Mouse (Mus musculus) liver, postnatal 0 days (tissue): ENCODE data around the gene Trpm3. TPM values are rescaled to one million over a fixed set of nuclear protein-coding genes. Genes with fewer than 3 reads are reported as not detected.

Experiments
- ATAC-seq: fragments of 200-750 bp; cut with Nextera tagmentation; 2 replicates; pipeline ENCODE4 v1.8.0; 2017; ENCODE audit warnings: mild to moderate bottlenecking, moderate library complexity
- DNase-seq: peaks from one replicate; pipeline ENCODE4 v3.0.0-alpha.2; 2016
- H3K27ac ChIP-seq: fragments of 300-500 bp; sonication (generic); 2 replicates; pipeline ENCODE4 v1.5.1; 2014; ENCODE audit warnings: antibody characterized with exemption, moderate library complexity, mild to moderate bottlenecking, low read depth
- H3K27me3 ChIP-seq: fragments of 300-500 bp; sonication (generic); 2 replicates; pipeline ENCODE4 v1.6.1; 2014; ENCODE audit warnings: low read length, control low read depth, mixed read lengths; ENCODE audit not compliant: insufficient read depth
- H3K36me3 ChIP-seq: fragments of 300-500 bp; sonication (generic); replicated peaks from 2 replicates; pipeline ENCODE4 v1.6.1; 2014; ENCODE audit warnings: mild to moderate bottlenecking, control low read depth, low read length, moderate library complexity, mixed read lengths; ENCODE audit not compliant: insufficient read depth
- H3K4me1 ChIP-seq: fragments of 300-500 bp; sonication (generic); 2 replicates; pipeline ENCODE4 v1.6.1; 2014; ENCODE audit warnings: antibody characterized with exemption, mild to moderate bottlenecking, control low read depth; ENCODE audit not compliant: insufficient read depth
- H3K4me2 ChIP-seq: fragments of 300-500 bp; sonication (generic); 2 replicates; pipeline ENCODE4 v1.6.1; 2014; ENCODE audit warnings: low read depth, mild to moderate bottlenecking, low read length, moderate library complexity, mixed read lengths
- H3K4me3 ChIP-seq: fragments of 300-500 bp; sonication (generic); 2 replicates; pipeline ENCODE4 v1.5.1; 2014; ENCODE audit warnings: low read depth, low read length
- H3K9ac ChIP-seq: fragments of 300-500 bp; sonication (generic); replicated peaks from 2 replicates; pipeline ENCODE4 v1.6.1; 2014; ENCODE audit warnings: mild to moderate bottlenecking, moderate library complexity
- H3K9me3 ChIP-seq: fragments of 300-500 bp; sonication (generic); 2 replicates; pipeline ENCODE4 v1.6.1; 2016; ENCODE audit warnings: mild to moderate bottlenecking, control low read depth, low read length, mixed read lengths
- CTCF ChIP-seq: sonication (generic); IDR thresholded peaks from 2 replicates; pipeline ENCODE4 v1.5.1; 2016; ENCODE audit warnings: antibody characterized with exemption, low read depth
- EP300 ChIP-seq: IDR thresholded peaks from 2 replicates; pipeline ENCODE4 v1.6.1; 2016; ENCODE audit warnings: antibody characterized with exemption, low read depth, mild to moderate bottlenecking
- WGBS: fragments of 180-500 bp; shearing (Covaris S2); extraction: QIAGEN DNeasy Blood & Tissue Kit; methylation state at CpG from one replicate; pipeline ENCODE4 v1.1.7; 2014; ENCODE audit not compliant: insufficient replicate concordance; 5-methylcytosine and 5-hydroxymethylcytosine counted together
- polyA plus RNA-seq: library from polyadenylated mRNA; unstranded; fragments of >200 nt; fragmentation: Nextera tagmentation; extraction: Ambion mirVana; gene quantifications from 2 replicates; pipeline ENCODE4 v1.2.1, GENCODE M21; 2015

The Trpm3 gene
- polyA plus RNA-seq, 1 experiment from 2014 or later: 0.02 TPM

DNA sequence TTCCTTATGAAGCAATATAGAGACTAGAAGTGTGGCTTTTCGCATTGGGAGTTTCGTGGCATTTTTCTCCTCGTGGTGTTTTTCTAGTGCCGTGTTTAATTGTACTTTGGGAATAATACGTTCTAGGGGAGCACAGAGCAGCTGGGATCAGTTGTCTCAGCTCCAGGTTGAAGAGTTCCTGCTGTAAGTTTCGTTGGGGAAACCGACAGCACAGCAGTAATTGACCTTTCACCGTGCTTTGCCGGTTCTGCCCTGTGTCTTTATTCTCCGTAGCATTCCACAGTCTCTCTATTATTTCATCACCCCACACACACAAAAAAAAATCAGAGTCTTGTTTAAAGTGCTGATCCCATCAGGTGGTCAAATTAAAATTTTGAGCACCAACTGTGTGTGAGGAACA lies 496.8 kb downstream of the Trpm3 start:
- no peak overlapping the region for H3K4me2 ChIP-seq
- DNase-seq: no peak

DNA sequence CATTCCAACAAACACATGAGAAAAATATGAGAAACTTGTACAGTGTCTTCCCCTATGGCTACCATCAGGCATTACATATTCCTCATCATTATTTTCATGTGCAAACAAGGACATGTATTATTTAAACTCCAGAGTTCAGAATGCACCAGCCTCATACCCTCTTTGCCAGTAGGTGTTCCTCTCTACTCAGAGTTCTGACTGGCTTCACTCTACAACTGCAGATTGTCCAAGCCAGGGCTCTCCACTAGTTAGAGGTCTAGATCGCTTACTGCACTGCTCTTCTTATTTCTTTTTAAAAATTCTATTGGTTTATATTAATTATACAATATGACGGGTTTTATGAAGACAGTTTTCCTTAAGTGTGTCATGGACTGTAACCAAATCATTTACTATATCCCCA lies 498.9 kb downstream of the Trpm3 start:
- H3K4me1 ChIP-seq: no peaks in the 10 kb centered on the region
- DNase-seq (no peak), ATAC-seq (no peak)
- H3K4me2 ChIP-seq: no peak overlapping the region
- H3K4me3 ChIP-seq: no peak overlapping the region
- H3K36me3 ChIP-seq: no peaks in the 10 kb centered on the region
- no peaks in the 10 kb centered on the region for H3K27me3 ChIP-seq
- 69% methylated on average over 2 of the region's 2 CpGs for WGBS
- no peak overlapping the region for H3K27ac ChIP-seq
- H3K9ac ChIP-seq: no peak overlapping the region
- TF ChIP-seq CTCF (no peak), EP300 (no peak)
- no peaks in the 10 kb centered on the region for H3K9me3 ChIP-seq

More for the DNA sequence above, 496.8 kb downstream of the Trpm3 start:
- Histone ChIP-seq H3K9me3 (no peaks in the 10 kb centered on the region), H3K4me1 (no peaks in the 10 kb centered on the region), H3K9ac (no peak overlapping the region), H3K36me3 (no peaks in the 10 kb centered on the region), H3K27ac (no peak overlapping the region), H3K27me3 (no peaks in the 10 kb centered on the region), H3K4me3 (no peak overlapping the region)
- 70% methylated on average over 10 of the region's 10 CpGs for WGBS
- ATAC-seq: no peak
- TF ChIP-seq CTCF: no peak
- TF ChIP-seq EP300: no peak

DNA sequence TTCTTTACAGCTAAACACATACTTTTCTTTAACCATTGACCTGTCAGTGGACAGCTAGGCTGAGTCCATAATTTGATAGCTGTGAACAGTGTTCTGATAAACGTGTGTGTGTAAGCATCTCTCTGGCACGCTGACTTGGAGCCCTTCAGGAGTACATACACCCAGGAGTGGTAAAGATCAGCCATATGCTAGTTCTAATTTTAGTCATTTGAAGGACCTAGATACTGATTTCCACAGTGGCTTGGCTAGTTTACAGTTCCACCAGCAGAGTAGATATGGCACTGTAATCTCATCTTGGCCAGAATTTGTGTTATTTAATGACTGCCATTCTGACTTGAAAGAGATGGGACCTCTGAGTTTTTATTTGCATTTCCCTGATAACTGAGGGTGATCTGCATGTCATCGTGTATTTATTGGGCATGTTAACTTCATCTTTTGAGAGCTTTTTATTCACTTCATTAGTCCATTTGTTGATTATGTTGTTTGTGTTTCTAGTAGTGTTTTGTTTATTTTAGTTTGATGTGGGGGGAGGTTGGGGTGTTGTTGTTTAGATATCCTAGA lies 499.6 kb downstream of the Trpm3 start:
- TF ChIP-seq EP300 (no peak), CTCF (no peak)
- Histone ChIP-seq H3K9ac (no peak overlapping the region), H3K4me2 (no peak overlapping the region), H3K4me1 (no peaks in the 10 kb centered on the region), H3K27ac (no peak overlapping the region), H3K36me3 (no peaks in the 10 kb centered on the region), H3K4me3 (no peak overlapping the region), H3K27me3 (no peaks in the 10 kb centered on the region), H3K9me3 (no peaks in the 10 kb centered on the region)
- no peak for ATAC-seq
- WGBS: 53% methylated on average over 3 of the region's 3 CpGs
- no peak for DNase-seq

DNA sequence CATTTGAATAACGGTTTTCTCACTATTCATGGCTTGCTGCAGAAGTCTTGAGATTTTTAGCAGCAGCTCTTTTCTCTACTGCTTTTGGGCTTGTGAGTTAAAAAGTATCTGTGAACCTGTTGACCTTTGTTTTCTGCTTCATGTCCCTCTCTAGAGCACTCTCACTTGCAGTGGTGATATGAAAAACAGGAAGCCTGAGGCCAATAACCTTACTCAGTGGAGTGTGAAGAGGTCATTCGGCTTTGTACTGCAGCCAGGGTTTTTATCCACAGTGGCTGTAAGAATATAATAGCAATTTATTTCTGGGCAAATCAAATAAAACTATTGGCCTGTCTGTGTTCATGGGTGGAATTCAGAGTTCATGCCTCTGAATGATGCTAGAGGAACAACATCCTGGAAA lies 503.3 kb downstream of the Trpm3 start:
- no peak overlapping the region for H3K4me2 ChIP-seq
- H3K9ac ChIP-seq: no peak overlapping the region
- no peaks in the 10 kb centered on the region for H3K9me3 ChIP-seq
- no peaks in the 10 kb centered on the region for H3K36me3 ChIP-seq
- WGBS: 57% methylated on average over 2 of the region's 2 CpGs
- H3K4me3 ChIP-seq: no peak overlapping the region
- no peaks in the 10 kb centered on the region for H3K27me3 ChIP-seq
- DNase-seq (no peak), ATAC-seq (no peak)
- TF ChIP-seq EP300 (no peak), CTCF (no peak)
- H3K4me1 ChIP-seq: no peaks in the 10 kb centered on the region
- H3K27ac ChIP-seq: no peak overlapping the region

DNA sequence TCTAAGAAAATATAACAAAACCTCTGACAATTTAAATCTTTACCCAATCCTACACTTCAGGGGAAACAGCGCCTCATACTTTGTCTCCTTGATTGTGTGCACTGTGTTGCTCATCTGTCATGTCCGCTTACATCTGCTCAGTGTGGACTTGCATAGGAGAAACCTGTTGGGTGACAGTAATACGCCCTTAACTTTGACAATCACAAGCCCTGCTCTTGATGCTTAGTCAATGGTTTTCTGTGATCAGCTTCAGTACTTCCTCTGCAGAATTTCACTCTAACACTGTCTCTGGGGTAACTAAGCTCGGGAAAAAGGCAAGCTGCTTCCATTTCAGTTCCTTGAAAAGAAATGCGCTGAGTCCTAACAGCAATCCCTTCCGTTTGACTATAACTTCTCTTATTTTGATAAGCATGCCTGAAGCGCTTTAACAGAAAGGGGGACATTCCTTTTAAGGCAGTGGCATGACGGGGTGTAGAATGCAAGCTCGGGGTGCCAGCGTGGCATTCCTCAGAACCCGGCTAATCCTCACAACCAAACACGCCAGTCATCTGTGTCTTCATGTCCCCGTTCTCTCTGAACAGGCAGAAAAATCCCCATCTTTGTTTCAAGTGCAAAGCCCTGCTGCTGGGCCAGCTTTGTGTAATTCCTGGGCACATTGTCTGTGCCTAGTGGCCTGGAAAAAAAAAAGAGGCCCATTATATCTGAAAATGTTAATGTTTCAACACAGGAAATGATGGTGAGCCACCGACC lies 517.8 kb downstream of the Trpm3 start:
- TF ChIP-seq CTCF: no peak
- TF ChIP-seq EP300: no peak
- Histone ChIP-seq H3K9me3 (no peaks in the 10 kb centered on the region), H3K27me3 (no peaks in the 10 kb centered on the region), H3K4me2 (no peak overlapping the region), H3K9ac (no peak overlapping the region), H3K36me3 (no peaks in the 10 kb centered on the region), H3K4me3 (no peak overlapping the region), H3K27ac (no peak overlapping the region), H3K4me1 (no peaks in the 10 kb centered on the region)
- no peak for ATAC-seq
- WGBS: 76% methylated on average over 14 of the region's 14 CpGs
- no peak for DNase-seq

DNA sequence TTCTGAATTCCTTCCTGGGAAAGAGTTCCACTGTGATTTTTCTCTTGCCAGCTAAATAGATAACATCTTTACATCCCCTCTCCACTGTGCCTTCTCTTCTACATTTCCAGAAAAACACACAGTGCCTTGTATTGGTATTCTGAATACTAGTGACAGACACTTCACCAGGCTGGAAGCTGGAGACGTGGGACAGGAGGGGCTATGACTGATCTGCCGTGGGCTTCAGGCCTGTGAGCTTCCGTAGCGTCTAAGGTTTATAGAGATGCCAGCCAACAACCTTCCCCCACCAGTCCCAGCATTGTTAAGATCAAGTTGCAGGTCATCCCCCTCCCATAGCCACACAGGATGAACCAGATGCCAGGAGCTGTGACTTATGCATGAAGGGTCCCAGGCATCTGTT lies 518.4 kb downstream of the Trpm3 start:
- H3K4me1 ChIP-seq: no peaks in the 10 kb centered on the region
- 63% methylated on average over 4 of the region's 4 CpGs for WGBS
- DNase-seq (no peak), ATAC-seq (no peak)
- no peak overlapping the region for H3K4me2 ChIP-seq
- H3K4me3 ChIP-seq: no peak overlapping the region
- H3K9ac ChIP-seq: no peak overlapping the region
- TF ChIP-seq EP300: no peak
- TF ChIP-seq CTCF: no peak
- no peak overlapping the region for H3K27ac ChIP-seq
- no peaks in the 10 kb centered on the region for H3K36me3 ChIP-seq
- no peaks in the 10 kb centered on the region for H3K27me3 ChIP-seq
- H3K9me3 ChIP-seq: no peaks in the 10 kb centered on the region
